Mouse (Mus musculus): ENCODE data around the gene Wdr59. TPM values are rescaled to one million over a fixed set of nuclear protein-coding genes. Genes with fewer than 3 reads are reported as not detected.

Gene Wdr59
- polyA plus RNA-seq, 1 experiment from 2014 or later = 2.9 TPM

DNA sequence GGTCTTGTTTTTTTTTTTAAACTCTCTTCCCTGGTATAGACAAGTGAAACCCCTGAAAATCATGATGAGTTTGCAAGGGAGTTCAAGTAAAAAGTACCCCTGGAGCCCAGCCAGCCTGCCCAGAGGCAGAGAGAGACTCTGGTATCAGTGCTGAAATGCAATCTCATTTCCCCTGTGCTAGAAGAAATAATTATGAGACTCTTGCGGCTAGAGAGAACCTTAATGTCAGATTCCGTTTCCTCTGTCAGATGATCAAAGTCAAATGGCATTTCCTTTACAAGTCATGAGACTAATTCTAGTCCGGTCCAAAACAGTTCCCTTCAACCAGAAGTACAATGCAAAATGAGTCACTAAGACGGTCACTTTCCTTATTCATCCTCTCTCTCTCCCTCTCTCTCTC is 72.2 kb downstream of the Wdr59 start:
- Histone ChIP-seq H3K27ac (ENCODE audit: low read depth, low read length) (no peak overlapping the region), H3K4me3 (ENCODE audit: low read depth, low read length) (no peak overlapping the region), H3K27me3 (replicated peaks; ENCODE audit: control insufficient read depth, insufficient read depth, low read length) (no peaks in the 10 kb centered on the region), H3K4me1 (ENCODE audit: control insufficient read depth, insufficient read depth, low read length) (no peaks in the 10 kb centered on the region), H3K9me3 (replicated peaks; ENCODE audit: control insufficient read depth, low read length) (no peaks in the 10 kb centered on the region), H3K4me2 (ENCODE audit: low read length) (no peak overlapping the region), H3K36me3 (ENCODE audit: control insufficient read depth, insufficient read depth, low read length) (peaks cover 5% of the 10 kb centered on the region; the same call in 1 of the 2 replicates), H3K9ac (ENCODE audit: low read length) (no peak overlapping the region)
- no peak for DNase-seq (ENCODE audit: low spot score)
- 85% methylated on average over 4 of the region's 4 CpGs for WGBS
- no peak for ATAC-seq

DNA sequence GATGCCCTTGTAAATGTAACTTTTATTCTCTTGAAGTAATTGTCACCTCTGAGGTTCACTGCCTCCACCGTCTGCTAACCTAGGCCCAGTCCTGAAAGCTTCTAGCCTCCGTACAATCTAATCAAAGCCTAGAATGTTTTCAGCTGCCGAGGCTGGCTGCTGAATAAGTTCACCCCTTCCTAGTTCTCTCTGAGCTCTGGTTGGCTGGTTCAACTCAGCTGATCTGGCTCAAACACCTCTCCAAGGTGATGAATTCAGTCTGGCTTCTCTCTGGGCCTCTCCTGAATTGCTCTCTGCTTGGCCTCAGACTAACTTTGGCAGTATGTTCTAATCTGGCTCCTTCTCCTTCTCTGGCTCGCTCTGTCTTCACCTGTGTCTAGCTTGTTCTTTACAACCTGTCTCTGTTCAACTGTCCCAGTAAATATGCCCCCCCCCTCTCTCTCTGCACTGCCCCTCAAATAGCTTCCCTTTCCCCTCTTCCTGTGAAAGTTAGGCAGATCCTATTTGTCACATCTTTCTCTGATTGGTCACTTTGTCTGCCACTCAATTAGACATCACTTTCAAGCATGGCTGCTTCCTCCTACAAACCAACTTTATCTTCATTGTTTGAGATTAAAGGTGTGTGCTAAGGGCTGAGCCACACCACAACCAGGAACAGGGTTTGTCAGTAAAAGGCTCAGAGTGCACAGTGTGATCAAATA is 75.8 kb downstream of the Wdr59 start:
- DNase-seq (ENCODE audit: low spot score) (no peak), ATAC-seq (no peak)
- H3K9ac ChIP-seq (ENCODE audit: low read length) = no peak overlapping the region
- no peak overlapping the region for H3K4me3 ChIP-seq (ENCODE audit: low read depth, low read length)
- WGBS = 76% methylated on average over 4 of the region's 4 CpGs
- peaks cover 5% of the 10 kb centered on the region; the same call in 1 of the 2 replicates for H3K36me3 ChIP-seq (ENCODE audit: control insufficient read depth, insufficient read depth, low read length)
- no peak overlapping the region for H3K27ac ChIP-seq (ENCODE audit: low read depth, low read length)
- no peaks in the 10 kb centered on the region for H3K9me3 ChIP-seq (replicated peaks; ENCODE audit: control insufficient read depth, low read length)
- H3K27me3 ChIP-seq (replicated peaks; ENCODE audit: control insufficient read depth, insufficient read depth, low read length) = no peaks in the 10 kb centered on the region
- H3K4me2 ChIP-seq (ENCODE audit: low read length) = no peak overlapping the region
- H3K4me1 ChIP-seq (ENCODE audit: control insufficient read depth, insufficient read depth, low read length) = no peaks in the 10 kb centered on the region

DNA sequence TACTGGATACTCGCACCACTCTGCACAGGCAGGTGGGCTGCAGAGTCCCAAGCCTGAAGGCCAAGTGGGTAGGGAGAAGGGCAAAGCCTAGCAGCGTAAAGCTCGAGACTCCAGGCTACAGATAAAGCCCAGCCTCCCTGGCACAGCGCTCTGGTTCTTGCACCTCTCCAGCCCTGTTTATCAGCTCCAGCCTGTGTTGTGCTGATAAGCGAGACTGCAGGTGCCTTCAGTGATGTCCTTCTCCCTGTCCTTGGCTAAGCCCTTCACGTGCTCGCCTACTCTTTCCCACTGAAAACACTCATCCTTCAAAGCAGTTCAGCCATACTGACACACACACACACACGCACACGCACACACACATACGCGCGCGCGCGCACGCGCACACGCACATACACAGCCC is 76.3 kb downstream of the Wdr59 start:
- 92% methylated on average over 18 of the region's 18 CpGs for WGBS
- Histone ChIP-seq H3K9me3 (replicated peaks; ENCODE audit: control insufficient read depth, low read length) (no peaks in the 10 kb centered on the region), H3K9ac (ENCODE audit: low read length) (no peak overlapping the region), H3K4me1 (ENCODE audit: control insufficient read depth, insufficient read depth, low read length) (no peaks in the 10 kb centered on the region), H3K27me3 (replicated peaks; ENCODE audit: control insufficient read depth, insufficient read depth, low read length) (no peaks in the 10 kb centered on the region), H3K36me3 (ENCODE audit: control insufficient read depth, insufficient read depth, low read length) (0 out of 2 replicates have a peak, but pooled peaks cover 5% of the 10 kb centered on the region), H3K4me3 (ENCODE audit: low read depth, low read length) (no peak overlapping the region), H3K4me2 (ENCODE audit: low read length) (no peak overlapping the region), H3K27ac (ENCODE audit: low read depth, low read length) (no peak overlapping the region)
- ATAC-seq (no peak), DNase-seq (ENCODE audit: low spot score) (no peak)

- H3K27me3 ChIP-seq (replicated peaks; ENCODE audit: control insufficient read depth, insufficient read depth, low read length) = no peaks in the 10 kb centered on the region
- no peak overlapping the region for H3K27ac ChIP-seq (ENCODE audit: low read depth, low read length)
- DNase-seq (ENCODE audit: low spot score) (no peak), ATAC-seq (no peak)
- no peak overlapping the region for H3K4me3 ChIP-seq (ENCODE audit: low read depth, low read length)
- H3K9me3 ChIP-seq (replicated peaks; ENCODE audit: control insufficient read depth, low read length) = no peaks in the 10 kb centered on the region
- no peak overlapping the region for H3K9ac ChIP-seq (ENCODE audit: low read length)
- no peaks in the 10 kb centered on the region for H3K4me1 ChIP-seq (ENCODE audit: control insufficient read depth, insufficient read depth, low read length)
- 0 out of 2 replicates have a peak, but pooled peaks cover 5% of the 10 kb centered on the region for H3K36me3 ChIP-seq (ENCODE audit: control insufficient read depth, insufficient read depth, low read length)
- no peak overlapping the region for H3K4me2 ChIP-seq (ENCODE audit: low read length)
- WGBS = 90% methylated on average over 4 of the region's 4 CpGs
These were observed 77.6 kb downstream of the Wdr59 start for GRCm38 (mm10) chr8:111444245-111444644.

GRCm38 (mm10) chr8:111439189-111439588 is 82.7 kb downstream of the Wdr59 start:
- 23% methylated on average over 9 of the region's 9 CpGs for WGBS

DNA sequence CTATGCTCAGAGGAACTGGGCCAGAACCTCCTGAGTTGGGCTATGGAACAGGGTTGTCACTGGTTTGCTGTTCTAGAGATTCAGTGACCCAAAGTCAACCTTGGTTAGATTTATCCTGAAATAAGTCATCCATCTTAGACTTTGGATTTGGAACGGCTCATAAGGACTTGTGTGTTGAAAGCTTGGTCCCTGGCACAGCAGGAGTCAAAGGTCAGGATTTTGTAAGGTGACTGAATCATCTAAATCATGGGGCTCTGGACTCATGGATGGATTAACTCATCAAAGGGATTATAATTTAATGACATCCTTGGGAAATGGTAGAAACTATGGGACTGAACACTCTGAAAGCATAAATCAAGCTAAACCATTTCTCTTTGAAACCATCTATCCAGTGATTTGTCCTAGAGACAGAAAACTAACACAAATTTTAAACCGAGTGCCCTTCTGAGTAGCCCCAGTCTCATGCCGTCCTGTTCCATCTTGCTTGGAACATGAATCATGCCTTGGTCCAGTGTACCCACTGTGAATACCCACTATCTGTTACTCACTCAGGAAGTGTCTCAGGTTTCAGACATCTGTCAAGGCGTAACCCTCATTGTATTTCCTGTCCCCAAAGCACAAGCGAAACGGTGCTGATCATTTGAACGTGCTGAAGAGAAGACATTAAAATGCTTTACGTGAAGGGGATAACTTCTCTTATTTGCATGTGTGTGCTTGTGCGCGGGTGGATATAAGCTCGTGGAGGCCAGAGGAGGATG is 86.6 kb downstream of the Wdr59 start:
- DNase-seq (ENCODE audit: low spot score) (no peak), ATAC-seq (no peak)
- H3K9ac ChIP-seq (ENCODE audit: low read length) = no peak overlapping the region
- no peaks in the 10 kb centered on the region for H3K36me3 ChIP-seq (ENCODE audit: control insufficient read depth, insufficient read depth, low read length)
- H3K9me3 ChIP-seq (replicated peaks; ENCODE audit: control insufficient read depth, low read length) = no peaks in the 10 kb centered on the region
- 77% methylated on average over 11 of the region's 11 CpGs for WGBS
- no peak overlapping the region for H3K4me2 ChIP-seq (ENCODE audit: low read length)
- H3K27ac ChIP-seq (ENCODE audit: low read depth, low read length) = no peak overlapping the region
- no peaks in the 10 kb centered on the region for H3K27me3 ChIP-seq (replicated peaks; ENCODE audit: control insufficient read depth, insufficient read depth, low read length)
- H3K4me3 ChIP-seq (ENCODE audit: low read depth, low read length) = no peak overlapping the region
- no peaks in the 10 kb centered on the region for H3K4me1 ChIP-seq (ENCODE audit: control insufficient read depth, insufficient read depth, low read length)

More at GRCm38 (mm10) chr8:111439189-111439588, 82.7 kb downstream of the Wdr59 start:
- no peaks in the 10 kb centered on the region for H3K27me3 ChIP-seq (replicated peaks; ENCODE audit: control insufficient read depth, insufficient read depth, low read length)
- no peaks in the 10 kb centered on the region for H3K36me3 ChIP-seq (ENCODE audit: control insufficient read depth, insufficient read depth, low read length)
- H3K9ac ChIP-seq (ENCODE audit: low read length) = no peak overlapping the region
- no peaks in the 10 kb centered on the region for H3K4me1 ChIP-seq (ENCODE audit: control insufficient read depth, insufficient read depth, low read length)
- peak; percentile 90 for DNase-seq (ENCODE audit: low spot score)
- no peak for ATAC-seq
- H3K27ac ChIP-seq (ENCODE audit: low read depth, low read length) = no peak overlapping the region
- H3K4me2 ChIP-seq (ENCODE audit: low read length) = no peak overlapping the region
- H3K4me3 ChIP-seq (ENCODE audit: low read depth, low read length) = no peak overlapping the region
- H3K9me3 ChIP-seq (replicated peaks; ENCODE audit: control insufficient read depth, low read length) = no peaks in the 10 kb centered on the region

DNA sequence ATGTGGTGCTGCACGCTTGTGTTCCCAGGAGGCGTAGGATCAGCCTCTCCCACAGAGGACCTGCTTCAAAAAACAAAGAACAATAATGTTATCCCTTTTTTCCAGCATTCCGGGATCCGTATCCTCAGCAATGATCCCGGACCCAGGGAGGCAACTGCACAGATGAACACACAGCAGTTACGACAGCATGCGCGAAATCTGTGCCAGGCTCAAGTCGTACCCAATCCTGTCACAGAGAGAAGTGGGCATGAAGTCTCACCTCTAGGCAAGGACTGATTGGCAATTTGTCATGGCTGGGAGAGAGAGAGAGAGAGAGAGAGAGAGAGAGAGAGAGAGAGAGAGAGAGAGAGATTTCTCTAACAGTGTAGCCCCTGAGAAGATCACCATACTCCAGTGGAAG is 97.2 kb downstream of the Wdr59 start:
- Histone ChIP-seq H3K9ac (ENCODE audit: low read length) (no peak overlapping the region), H3K4me3 (ENCODE audit: low read depth, low read length) (no peak overlapping the region), H3K4me1 (ENCODE audit: control insufficient read depth, insufficient read depth, low read length) (no peaks in the 10 kb centered on the region), H3K4me2 (ENCODE audit: low read length) (no peak overlapping the region), H3K9me3 (replicated peaks; ENCODE audit: control insufficient read depth, low read length) (no peaks in the 10 kb centered on the region), H3K27ac (ENCODE audit: low read depth, low read length) (no peak overlapping the region), H3K36me3 (ENCODE audit: control insufficient read depth, insufficient read depth, low read length) (no peaks in the 10 kb centered on the region), H3K27me3 (replicated peaks; ENCODE audit: control insufficient read depth, insufficient read depth, low read length) (no peaks in the 10 kb centered on the region)
- ATAC-seq (no peak), DNase-seq (ENCODE audit: low spot score) (no peak)
- WGBS = 89% methylated on average over 9 of the region's 9 CpGs

- Histone ChIP-seq H3K27me3 (replicated peaks; ENCODE audit: control insufficient read depth, insufficient read depth, low read length) (no peaks in the 10 kb centered on the region), H3K4me1 (ENCODE audit: control insufficient read depth, insufficient read depth, low read length) (no peaks in the 10 kb centered on the region), H3K4me3 (ENCODE audit: low read depth, low read length) (no peak overlapping the region), H3K27ac (ENCODE audit: low read depth, low read length) (no peak overlapping the region), H3K36me3 (ENCODE audit: control insufficient read depth, insufficient read depth, low read length) (no peaks in the 10 kb centered on the region), H3K4me2 (ENCODE audit: low read length) (no peak overlapping the region), H3K9me3 (replicated peaks; ENCODE audit: control insufficient read depth, low read length) (no peaks in the 10 kb centered on the region), H3K9ac (ENCODE audit: low read length) (no peak overlapping the region)
- ATAC-seq = no peak
- WGBS = 85% methylated on average over 11 of the region's 11 CpGs
- DNase-seq (ENCODE audit: low spot score) = no peak
These were observed 97.7 kb downstream of the Wdr59 start for GRCm38 (mm10) chr8:111424181-111424580.

DNA sequence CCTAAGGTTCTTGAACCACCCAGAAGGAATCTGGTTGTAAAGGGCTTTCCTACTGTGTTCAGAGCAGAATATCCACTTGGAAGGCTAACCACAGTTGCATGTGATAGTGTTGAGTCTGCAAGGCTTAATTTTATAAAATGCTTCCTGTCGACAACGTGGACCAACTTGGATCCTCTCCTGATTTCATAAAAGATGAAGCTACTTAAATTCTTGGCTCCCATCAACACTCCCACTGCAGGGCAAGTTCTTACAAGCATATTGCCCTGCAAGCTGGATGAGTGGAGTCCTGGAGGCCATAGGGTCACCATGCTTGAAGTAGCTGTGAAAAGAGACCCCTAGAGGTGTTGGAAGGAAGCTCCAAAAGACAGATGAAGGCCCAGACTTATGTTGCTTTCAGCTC is 99.3 kb downstream of the Wdr59 start:
- H3K27me3 ChIP-seq (replicated peaks; ENCODE audit: control insufficient read depth, insufficient read depth, low read length) = no peaks in the 10 kb centered on the region

More for the DNA sequence above, 99.3 kb downstream of the Wdr59 start:
- Histone ChIP-seq H3K4me3 (ENCODE audit: low read depth, low read length) (no peak overlapping the region), H3K9me3 (replicated peaks; ENCODE audit: control insufficient read depth, low read length) (no peaks in the 10 kb centered on the region), H3K9ac (ENCODE audit: low read length) (no peak overlapping the region), H3K4me2 (ENCODE audit: low read length) (no peak overlapping the region), H3K27ac (ENCODE audit: low read depth, low read length) (no peak overlapping the region), H3K4me1 (ENCODE audit: control insufficient read depth, insufficient read depth, low read length) (no peaks in the 10 kb centered on the region), H3K36me3 (ENCODE audit: control insufficient read depth, insufficient read depth, low read length) (no peaks in the 10 kb centered on the region)
- ATAC-seq (no peak), DNase-seq (ENCODE audit: low spot score) (no peak)
- 92% methylated on average over 2 of the region's 2 CpGs for WGBS
